Mouse (Mus musculus) neural tube, embryonic 15.5 days (tissue): Measurements from ENCODE around the gene Bid. TPM values are rescaled to one million over a fixed set of nuclear protein-coding genes. Genes with fewer than 3 reads are reported as not detected.
"Not testable (repeated sequence)": the region's sequence is repeated elsewhere in the genome, so short reads cannot be mapped to it uniquely, and the experiment has no call there.

Experiments used
- ATAC-seq: fragments of 200-750 bp; cut with Nextera tagmentation; 2 replicates; pipeline ENCODE4 v1.8.0; 2017; ENCODE audit warnings: mild to moderate bottlenecking, moderate TSS enrichment, moderate library complexity; ENCODE audit not compliant: low FRiP score
- H3K27ac ChIP-seq: fragments of 300-500 bp; sonication (generic); replicated peaks from 2 replicates; pipeline ENCODE4 v1.5.1; 2015; ENCODE audit warnings: mild to moderate bottlenecking, inconsistent platforms
- H3K27me3 ChIP-seq: fragments of 300-500 bp; sonication (generic); replicated peaks from 2 replicates; pipeline ENCODE4 v1.6.1; 2015; ENCODE audit warnings: inconsistent platforms
- H3K36me3 ChIP-seq: fragments of 300-500 bp; sonication (generic); 2 replicates; pipeline ENCODE4 v1.6.1; 2015; ENCODE audit warnings: inconsistent platforms
- H3K4me1 ChIP-seq: fragments of 300-500 bp; sonication (generic); 2 replicates; pipeline ENCODE4 v1.6.1; 2015; ENCODE audit warnings: inconsistent platforms
- H3K4me2 ChIP-seq: fragments of 300-500 bp; sonication (generic); 2 replicates; pipeline ENCODE4 v1.6.1; 2015; ENCODE audit warnings: inconsistent platforms, mild to moderate bottlenecking, moderate library complexity
- H3K4me3 ChIP-seq: fragments of 300-500 bp; sonication (generic); replicated peaks from 2 replicates; pipeline ENCODE4 v1.5.1; 2015; ENCODE audit warnings: mild to moderate bottlenecking, inconsistent platforms
- H3K9ac ChIP-seq: fragments of 300-500 bp; sonication (generic); replicated peaks from 2 replicates; pipeline ENCODE4 v1.6.1; 2015; ENCODE audit warnings: mild to moderate bottlenecking, inconsistent platforms
- H3K9me3 ChIP-seq: fragments of 300-500 bp; sonication (generic); replicated peaks from 2 replicates; pipeline ENCODE4 v1.6.1; 2016; ENCODE audit warnings: inconsistent platforms
- WGBS: fragments of 180-500 bp; shearing (Covaris S2); methylation state at CpG from one replicate; pipeline ENCODE4 v1.1.7; 2015; ENCODE audit warnings: mixed read lengths; 5-methylcytosine and 5-hydroxymethylcytosine counted together
- polyA plus RNA-seq: library from polyadenylated mRNA; unstranded; fragments of >200 nt; fragmentation: Nextera tagmentation; extraction: Ambion mirVana; gene quantifications from 2 replicates; pipeline ENCODE4 v1.2.1, GENCODE M21; 2015

Gene Bid
- polyA plus RNA-seq, 1 experiment from 2014 or later: 38.7 TPM

DNA sequence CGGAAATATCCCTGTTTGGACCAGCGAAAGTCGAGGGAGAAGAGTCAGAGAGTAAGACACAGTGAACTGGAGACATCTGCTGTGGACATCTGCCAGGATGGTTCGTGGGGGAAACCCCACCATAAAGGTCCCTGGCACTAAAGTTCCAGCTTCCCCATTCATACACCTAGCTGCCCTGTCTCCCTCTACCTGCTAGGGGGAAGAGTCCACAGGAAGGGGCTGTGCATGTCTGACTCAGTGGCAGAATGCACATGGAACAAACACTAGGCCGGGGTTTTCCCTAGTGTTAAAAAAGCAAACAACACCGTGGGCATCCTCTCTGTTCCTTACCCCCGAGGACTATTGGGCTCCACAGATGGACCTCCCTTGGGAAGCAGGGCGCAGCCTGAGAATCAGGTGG is 2.9 kb downstream of the Bid start:
- Histone ChIP-seq H3K27me3 (no peaks in the 10 kb centered on the region), H3K27ac (no peak overlapping the region), H3K9ac (no peak overlapping the region), H3K9me3 (no peaks in the 10 kb centered on the region), H3K4me1 (peaks cover 17% of the 10 kb centered on the region), H3K36me3 (no peaks in the 10 kb centered on the region), H3K4me3 (no peak overlapping the region), H3K4me2 (no peak overlapping the region)
- no peak for ATAC-seq
- 83% methylated on average over 8 of the region's 8 CpGs for WGBS

DNA sequence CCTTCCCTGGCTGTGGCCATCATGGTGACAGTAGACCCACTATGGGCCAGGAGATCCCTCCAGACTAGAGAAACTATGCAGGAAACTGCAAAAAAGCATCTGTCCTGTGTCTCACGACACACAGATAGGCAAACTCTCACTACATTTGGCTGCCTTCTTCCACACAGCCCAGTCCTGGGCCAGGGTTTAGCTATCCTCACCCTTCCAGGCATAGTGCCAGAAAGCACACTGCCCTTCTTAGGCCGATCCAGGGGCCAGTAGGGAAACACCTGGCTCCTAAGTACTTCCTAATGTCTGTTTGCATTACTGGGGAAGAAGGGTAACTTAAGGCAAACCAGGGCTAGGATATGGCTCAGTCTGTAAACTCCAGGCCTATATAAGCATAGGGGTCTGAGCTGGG is 3.7 kb downstream of the Bid start:
- no peak for ATAC-seq
- Histone ChIP-seq H3K4me1 (peaks cover 17% of the 10 kb centered on the region), H3K27me3 (no peaks in the 10 kb centered on the region), H3K4me2 (no peak overlapping the region), H3K36me3 (no peaks in the 10 kb centered on the region), H3K27ac (no peak overlapping the region), H3K9me3 (no peaks in the 10 kb centered on the region), H3K9ac (no peak overlapping the region), H3K4me3 (no peak overlapping the region)
- 77% methylated on average over 2 of the region's 2 CpGs for WGBS

DNA sequence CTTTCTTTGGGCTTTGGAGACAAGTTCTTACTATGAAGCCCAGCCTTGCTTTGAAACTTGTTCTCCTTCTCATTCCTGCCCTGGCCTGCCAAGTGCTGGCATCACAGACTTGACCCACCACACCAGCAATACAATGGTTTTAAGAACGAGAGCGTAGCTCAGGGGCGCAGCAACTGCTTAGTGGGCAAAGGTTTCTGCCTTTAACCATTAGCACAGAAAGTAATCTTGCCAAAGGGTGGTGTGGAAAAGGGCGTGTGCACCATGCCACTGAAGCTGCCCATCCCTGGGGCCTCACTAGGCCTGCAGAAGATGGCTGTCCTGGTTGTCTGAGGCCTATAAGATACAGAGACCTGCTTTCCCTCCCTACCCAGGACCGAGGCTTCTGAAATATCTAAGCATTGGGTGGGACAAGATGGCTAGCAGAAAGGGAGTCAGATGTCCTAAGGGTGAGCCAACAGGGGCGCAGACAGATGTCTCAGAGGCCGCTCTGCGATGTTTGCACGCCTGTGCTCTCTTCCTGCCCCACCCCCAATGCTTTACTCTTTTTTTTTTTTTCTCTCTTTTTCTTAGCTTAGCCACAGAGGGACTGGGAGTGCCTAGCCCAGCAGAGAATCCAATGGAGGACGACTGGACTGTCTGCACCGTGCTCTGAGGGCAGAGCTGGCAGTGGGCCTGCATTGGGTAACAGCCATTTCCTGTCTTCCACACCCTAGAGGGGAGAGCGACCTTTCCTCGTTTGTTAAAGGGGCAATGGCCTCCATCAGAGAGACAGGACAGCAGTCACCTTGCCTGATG is 5.2 kb downstream of the Bid start:
- WGBS: 81% methylated on average over 13 of the region's 13 CpGs
- Histone ChIP-seq H3K9ac (no peak overlapping the region), H3K27me3 (no peaks in the 10 kb centered on the region), H3K27ac (no peak overlapping the region), H3K9me3 (no peaks in the 10 kb centered on the region), H3K36me3 (no peaks in the 10 kb centered on the region), H3K4me2 (no peak overlapping the region), H3K4me3 (no peak overlapping the region), H3K4me1 (peaks cover 15% of the 10 kb centered on the region)
- no peak for ATAC-seq

DNA sequence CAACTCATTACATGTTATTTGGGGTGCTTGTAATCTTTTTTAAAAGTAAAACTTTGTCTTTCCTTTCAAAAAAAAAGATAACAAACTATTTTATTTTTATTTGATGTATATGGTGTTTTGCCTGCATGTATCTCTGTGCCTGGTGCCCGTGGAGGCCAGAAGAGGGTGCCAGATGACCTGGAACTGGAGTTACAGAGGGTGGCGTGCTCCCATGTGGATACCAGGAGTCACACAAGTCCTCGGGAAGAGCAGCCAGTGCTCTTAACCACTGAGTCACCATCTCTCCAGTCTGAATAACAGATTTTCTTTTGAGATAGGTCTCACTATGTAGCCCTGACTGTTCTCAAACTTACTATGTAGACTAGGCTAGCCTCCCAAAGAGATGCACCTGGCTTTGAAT is 7.2 kb downstream of the Bid start:
- H3K9me3 ChIP-seq: no peaks in the 10 kb centered on the region
- H3K27ac ChIP-seq: no peak overlapping the region
- ATAC-seq: no peak
- no peak overlapping the region for H3K9ac ChIP-seq
- H3K36me3 ChIP-seq: no peaks in the 10 kb centered on the region
- no peak overlapping the region for H3K4me2 ChIP-seq
- 92% methylated on average over 3 of the region's 3 CpGs for WGBS
- no peaks in the 10 kb centered on the region for H3K27me3 ChIP-seq
- H3K4me3 ChIP-seq: no peak overlapping the region
- no peaks in the 10 kb centered on the region for H3K4me1 ChIP-seq

DNA sequence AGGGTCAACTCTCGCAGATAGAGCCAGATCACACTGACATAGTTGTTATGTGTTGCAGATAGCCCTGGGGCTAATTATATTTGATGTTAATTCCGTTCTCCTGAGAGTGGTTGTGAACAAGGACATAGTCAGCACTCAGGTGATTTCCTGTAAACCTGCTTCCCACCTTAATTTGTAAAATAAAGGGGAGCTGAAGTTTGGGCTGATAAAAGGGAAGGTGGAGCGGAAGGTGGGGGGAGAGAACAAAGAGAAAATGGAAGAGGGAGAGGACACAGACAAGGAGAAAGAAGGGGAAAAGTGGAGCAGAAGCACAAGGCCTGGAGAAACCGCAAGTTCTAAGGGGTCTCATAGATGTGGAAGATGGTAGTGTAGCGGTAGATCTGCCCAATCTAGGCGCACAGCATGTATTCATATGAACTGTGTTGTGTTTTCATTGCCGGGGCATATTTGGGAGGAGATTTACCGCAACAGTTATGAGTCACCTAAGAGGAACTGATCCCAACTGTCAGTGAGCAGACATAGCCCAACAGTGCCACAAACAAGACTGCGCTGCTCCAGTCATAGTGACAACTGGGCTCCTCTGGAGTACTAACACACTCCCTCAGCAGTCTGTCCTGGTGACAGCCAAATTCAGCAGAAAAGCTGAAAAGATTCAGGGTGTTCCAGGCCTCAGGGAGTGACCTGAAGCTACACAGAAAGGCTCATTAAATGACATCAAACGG is 8.6 kb downstream of the Bid start:
- not testable (repeated sequence) for H3K9ac ChIP-seq, H3K4me2 ChIP-seq, H3K27me3 ChIP-seq, H3K27ac ChIP-seq, H3K36me3 ChIP-seq, H3K4me3 ChIP-seq, H3K9me3 ChIP-seq, ATAC-seq, H3K4me1 ChIP-seq
- 89% methylated on average over 10 of the region's 10 CpGs for WGBS

DNA sequence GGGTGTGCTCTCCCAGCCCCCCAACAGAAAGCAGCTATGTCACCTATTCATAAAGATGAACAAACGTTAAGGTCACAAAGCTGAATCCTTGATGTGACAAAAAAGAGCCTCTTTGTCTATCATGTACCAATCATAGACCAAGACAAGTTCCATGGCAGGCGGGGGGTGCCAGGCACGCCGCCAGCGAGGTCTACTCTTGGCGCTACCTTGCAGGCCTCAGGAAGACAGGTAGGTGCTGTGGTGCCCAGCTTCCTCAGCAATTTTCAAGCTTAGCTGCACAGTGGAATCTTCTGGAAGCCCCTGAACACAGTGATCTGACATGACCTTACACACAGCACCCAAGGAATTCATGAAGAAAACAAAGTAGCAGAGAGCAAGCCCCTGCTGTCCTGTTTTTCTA is 10.1 kb downstream of the Bid start:
- Histone ChIP-seq H3K27ac (no peak overlapping the region), H3K9me3 (no peaks in the 10 kb centered on the region), H3K4me1 (no peaks in the 10 kb centered on the region), H3K9ac (no peak overlapping the region), H3K27me3 (no peaks in the 10 kb centered on the region), H3K36me3 (no peaks in the 10 kb centered on the region), H3K4me2 (no peak overlapping the region), H3K4me3 (no peak overlapping the region)
- 93% methylated on average over 6 of the region's 6 CpGs for WGBS
- ATAC-seq: no peak

DNA sequence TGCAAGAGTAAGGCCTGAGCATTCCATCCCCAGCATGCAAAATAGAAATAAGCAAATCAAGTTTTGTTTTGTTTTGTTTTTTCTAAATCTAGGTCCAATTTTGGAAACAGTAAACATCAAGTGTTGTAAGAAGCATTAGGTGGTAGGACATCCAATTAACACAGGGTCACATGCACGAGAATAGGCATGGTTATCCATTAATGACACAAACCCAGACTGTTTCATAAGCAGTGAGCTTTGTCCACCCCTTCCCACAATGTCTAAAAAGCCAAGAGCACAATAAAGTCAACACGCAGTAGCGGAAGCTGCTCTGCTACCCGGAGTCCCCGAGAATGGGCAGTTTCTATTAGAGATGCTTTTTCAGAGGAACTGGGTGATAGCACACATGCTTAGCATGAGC is 11.5 kb downstream of the Bid start:
- Histone ChIP-seq H3K4me3 (no peak overlapping the region), H3K9ac (no peak overlapping the region), H3K4me1 (no peaks in the 10 kb centered on the region), H3K27ac (no peak overlapping the region), H3K9me3 (no peaks in the 10 kb centered on the region), H3K27me3 (no peaks in the 10 kb centered on the region), H3K36me3 (no peaks in the 10 kb centered on the region), H3K4me2 (no peak overlapping the region)
- 80% methylated on average over 5 of the region's 5 CpGs for WGBS
- ATAC-seq: no peak

DNA sequence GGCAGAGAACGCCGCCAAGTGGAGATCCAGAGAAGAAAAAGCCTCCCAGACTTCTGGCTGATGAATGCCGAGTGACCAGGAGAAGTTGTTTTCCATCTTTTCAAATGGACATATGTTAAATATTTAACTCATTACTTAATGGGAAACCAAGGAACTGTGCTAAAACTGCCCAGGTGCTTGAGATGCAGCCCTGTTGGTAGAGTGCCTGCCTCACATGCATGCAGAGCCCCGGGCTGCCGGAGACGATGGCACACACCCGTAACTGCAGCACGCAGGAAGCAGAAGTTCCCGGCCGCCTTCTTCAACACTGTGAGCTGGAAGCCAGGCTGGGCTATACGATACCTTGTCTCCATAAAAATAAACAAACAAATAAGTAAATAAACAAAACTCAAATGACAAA is 12.7 kb downstream of the Bid start:
- H3K4me3 ChIP-seq: no peak overlapping the region
- 92% methylated on average over 11 of the region's 11 CpGs for WGBS
- H3K27me3 ChIP-seq: no peaks in the 10 kb centered on the region
- no peaks in the 10 kb centered on the region for H3K36me3 ChIP-seq
- ATAC-seq: no peak
- H3K9me3 ChIP-seq: no peaks in the 10 kb centered on the region
- no peaks in the 10 kb centered on the region for H3K4me1 ChIP-seq
- H3K4me2 ChIP-seq: no peak overlapping the region
- H3K27ac ChIP-seq: no peak overlapping the region
- H3K9ac ChIP-seq: no peak overlapping the region

DNA sequence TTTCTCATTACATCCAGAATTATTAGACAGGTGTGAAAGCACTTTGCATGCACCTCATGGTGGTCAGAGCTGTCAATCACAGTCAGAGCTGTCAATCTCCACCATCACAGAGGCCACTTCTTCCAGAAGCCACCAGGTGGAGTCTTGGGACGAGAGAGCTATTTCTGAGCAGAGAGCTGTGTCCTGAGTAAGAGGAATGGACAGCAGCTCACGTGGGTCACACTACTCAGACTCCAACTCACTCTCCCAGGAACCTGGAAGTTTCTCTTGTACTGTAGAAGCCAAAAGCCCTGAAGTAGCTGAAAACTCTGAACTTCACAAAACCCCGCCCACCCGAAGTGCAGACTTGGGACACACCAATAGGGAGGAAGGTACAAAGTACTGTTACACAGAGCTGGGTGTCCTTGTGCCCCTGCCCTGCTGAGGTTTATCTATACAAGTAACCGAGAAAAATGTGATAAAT is 13.2 kb downstream of the Bid start:
- Histone ChIP-seq H3K4me1 (no peaks in the 10 kb centered on the region), H3K27ac (no peak overlapping the region), H3K27me3 (no peaks in the 10 kb centered on the region), H3K9me3 (no peaks in the 10 kb centered on the region), H3K4me3 (no peak overlapping the region), H3K36me3 (no peaks in the 10 kb centered on the region), H3K4me2 (no peak overlapping the region), H3K9ac (no peak overlapping the region)
- 68% methylated on average over 5 of the region's 5 CpGs for WGBS
- ATAC-seq: no peak

DNA sequence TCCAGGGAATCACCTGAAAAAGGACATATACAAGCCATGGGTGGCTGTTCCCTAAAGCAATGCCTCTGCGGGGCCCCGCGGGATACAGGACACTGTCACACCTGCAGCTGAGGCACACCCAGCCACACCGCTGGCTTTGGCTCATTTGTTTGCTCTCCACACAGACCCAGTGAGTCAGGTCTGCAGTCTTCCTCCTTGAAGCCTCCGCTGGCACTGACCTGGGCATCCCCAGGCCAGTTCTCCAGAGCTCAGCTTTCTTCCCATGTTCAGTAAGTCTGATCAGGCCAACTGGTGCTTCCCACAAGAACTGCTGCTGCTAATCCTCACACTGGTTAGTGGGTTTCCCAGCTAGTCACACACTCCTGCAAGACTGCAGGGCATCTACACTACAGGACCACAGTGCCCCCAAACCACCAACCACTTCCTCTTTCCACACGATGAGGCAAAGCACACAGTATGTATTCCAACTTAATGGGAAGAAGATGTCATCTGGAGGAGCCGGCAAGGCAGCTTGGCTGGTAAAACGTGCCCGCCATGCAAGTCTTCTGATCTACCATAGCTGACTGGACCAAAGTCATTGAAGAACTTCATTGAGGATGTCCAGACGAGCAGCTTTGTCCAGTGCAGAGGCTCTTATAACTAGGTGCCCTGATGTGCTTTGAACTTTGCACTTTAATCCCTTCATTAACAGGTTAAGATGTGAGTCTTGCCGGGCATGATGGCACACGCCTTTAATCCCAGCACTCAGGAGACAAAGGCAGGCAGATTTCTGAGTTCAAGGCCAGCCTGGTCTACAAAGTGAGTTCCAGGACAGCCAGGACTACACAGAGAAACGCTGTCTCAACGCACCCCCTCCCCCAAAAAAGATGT is 14.6 kb downstream of the Bid start:
- Histone ChIP-seq H3K9me3 (no peaks in the 10 kb centered on the region), H3K4me2 (no peak overlapping the region), H3K4me3 (no peak overlapping the region), H3K27ac (no peak overlapping the region), H3K9ac (no peak overlapping the region), H3K27me3 (no peaks in the 10 kb centered on the region), H3K4me1 (no peaks in the 10 kb centered on the region), H3K36me3 (no peaks in the 10 kb centered on the region)
- 92% methylated on average over 14 of the region's 14 CpGs for WGBS
- no peak for ATAC-seq

DNA sequence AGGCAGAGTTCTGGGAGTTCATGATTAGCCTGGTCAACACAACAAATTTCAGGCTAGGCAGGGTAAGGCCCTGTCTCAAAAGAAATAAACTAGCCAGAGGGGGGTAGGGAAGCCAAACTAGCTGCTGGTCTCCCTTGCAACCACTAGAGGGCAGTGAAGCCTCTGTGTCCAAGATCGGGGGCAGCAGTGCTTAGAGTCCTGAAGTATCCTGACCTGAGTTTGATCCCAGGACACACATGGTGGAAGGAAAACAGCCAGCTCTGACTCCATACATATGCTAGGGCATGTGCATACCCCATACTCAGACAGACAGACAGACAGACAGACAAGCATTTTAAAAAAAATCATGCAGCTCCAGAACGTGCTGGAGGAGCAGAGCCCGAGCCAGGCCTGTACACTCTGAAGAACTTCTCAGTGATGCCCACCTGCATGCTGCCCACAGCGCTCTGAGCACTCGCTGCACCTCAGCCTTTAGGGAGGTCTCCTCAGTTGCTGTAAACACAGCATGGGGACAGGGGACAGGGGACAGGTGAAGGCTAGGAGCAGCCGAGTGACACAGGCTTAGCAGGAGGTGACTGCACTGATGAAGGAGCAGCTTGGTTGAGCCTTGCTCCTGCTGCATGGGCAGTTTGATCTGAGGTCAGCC is 18.3 kb downstream of the Bid start:
- Histone ChIP-seq H3K36me3 (peaks cover 32% of the 10 kb centered on the region), H3K9me3 (no peaks in the 10 kb centered on the region), H3K9ac (no peak overlapping the region), H3K4me2 (no peak overlapping the region), H3K27ac (no peak overlapping the region), H3K4me3 (no peak overlapping the region), H3K27me3 (no peaks in the 10 kb centered on the region), H3K4me1 (no peaks in the 10 kb centered on the region)
- ATAC-seq: no peak
- 66% methylated on average over 6 of the region's 6 CpGs for WGBS
